Mouse (Mus musculus) embryonic facial prominence, embryonic 13.5 days (tissue): Measurements from ENCODE around the gene Mfsd6l. TPM values are rescaled to one million over a fixed set of nuclear protein-coding genes. Genes with fewer than 3 reads are reported as not detected.

Source experiments
- ATAC-seq: fragments of 200-750 bp; cut with Nextera tagmentation; 2 replicates; pipeline ENCODE4 v1.8.0; 2017; ENCODE audit warnings: low read depth; ENCODE audit not compliant: insufficient number of reproducible peaks, insufficient read depth, low FRiP score, low TSS enrichment
- H3K27ac ChIP-seq: fragments of 300-500 bp; sonication (generic); 2 replicates; pipeline ENCODE4 v1.5.1; 2015; ENCODE audit warnings: moderate library complexity, mild to moderate bottlenecking, inconsistent platforms
- H3K27me3 ChIP-seq: fragments of 300-500 bp; sonication (generic); 2 replicates; pipeline ENCODE4 v1.6.1; 2015; ENCODE audit warnings: mild to moderate bottlenecking, inconsistent platforms
- H3K36me3 ChIP-seq: fragments of 300-500 bp; sonication (generic); 2 replicates; pipeline ENCODE4 v1.6.1; 2015; ENCODE audit warnings: mild to moderate bottlenecking, inconsistent platforms
- H3K4me1 ChIP-seq: fragments of 300-500 bp; sonication (generic); 2 replicates; pipeline ENCODE4 v1.6.1; 2015; ENCODE audit warnings: inconsistent platforms
- H3K4me2 ChIP-seq: fragments of 300-500 bp; sonication (generic); 2 replicates; pipeline ENCODE4 v1.6.1; 2015; ENCODE audit warnings: moderate library complexity, mild to moderate bottlenecking, inconsistent platforms
- H3K4me3 ChIP-seq: fragments of 300-500 bp; sonication (generic); 2 replicates; pipeline ENCODE4 v1.5.1; 2015; ENCODE audit warnings: mild to moderate bottlenecking, inconsistent platforms
- H3K9ac ChIP-seq: fragments of 300-500 bp; sonication (generic); 2 replicates; pipeline ENCODE4 v1.6.1; 2015; ENCODE audit warnings: mild to moderate bottlenecking, inconsistent platforms
- H3K9me3 ChIP-seq: fragments of 300-500 bp; sonication (generic); 2 replicates; pipeline ENCODE4 v1.6.1; 2016; ENCODE audit warnings: inconsistent platforms
- WGBS: fragments of 180-500 bp; shearing (Covaris S2); methylation state at CpG from one replicate; pipeline ENCODE4 v1.1.7; 2015; ENCODE audit warnings: mixed read lengths; 5-methylcytosine and 5-hydroxymethylcytosine counted together
- polyA plus RNA-seq: library from polyadenylated mRNA; unstranded; fragments of >200 nt; fragmentation: Nextera tagmentation; extraction: Ambion mirVana; gene quantifications from 2 replicates; pipeline ENCODE4 v1.2.1, GENCODE M21; 2015

The Mfsd6l gene
- polyA plus RNA-seq, 1 experiment from 2014 or later = 0.48 TPM

DNA sequence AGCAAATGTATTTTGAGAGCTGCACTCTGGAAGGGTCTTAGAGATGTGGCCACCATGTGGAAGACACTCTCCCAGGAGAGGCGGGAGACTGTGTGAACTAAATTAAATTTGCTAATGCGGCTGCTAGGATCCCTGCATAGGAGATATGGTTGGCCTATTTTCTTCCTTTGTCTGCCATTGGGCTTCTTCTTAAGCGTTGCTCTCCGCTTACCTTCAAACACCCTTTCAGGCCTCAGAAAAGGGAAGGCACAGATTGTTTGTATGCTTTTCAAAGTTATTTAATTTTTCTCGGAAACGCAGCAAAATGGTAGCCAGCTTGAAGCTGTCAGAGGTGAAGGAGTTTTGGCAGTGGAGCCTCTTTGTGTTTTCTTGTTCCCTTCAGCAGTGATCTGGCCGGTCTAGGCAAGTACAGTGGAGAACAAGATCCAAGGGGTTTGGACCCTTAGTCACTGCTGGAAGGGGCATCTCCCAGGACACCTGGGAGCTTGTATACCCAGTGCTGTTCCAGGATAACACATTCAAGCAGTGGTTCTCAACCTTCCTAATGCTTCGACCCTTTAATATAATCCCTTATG, 28.0 kb downstream of the Mfsd6l start:
- ATAC-seq = no peak
- no peak overlapping the region for H3K27ac ChIP-seq
- H3K9me3 ChIP-seq = no peaks in the 10 kb centered on the region
- H3K4me3 ChIP-seq = no peak overlapping the region
- H3K4me1 ChIP-seq = peaks cover 15% of the 10 kb centered on the region
- 70% methylated on average over 8 of the region's 8 CpGs for WGBS
- H3K27me3 ChIP-seq = no peaks in the 10 kb centered on the region
- H3K4me2 ChIP-seq = no peak overlapping the region
- no peak overlapping the region for H3K9ac ChIP-seq
- no peaks in the 10 kb centered on the region for H3K36me3 ChIP-seq

GRCm38 (mm10) chr11:68585890-68586289, 29.9 kb downstream of the Mfsd6l start:
- H3K4me1 ChIP-seq = no peaks in the 10 kb centered on the region; the same call in 1 of the 2 replicates
- no peak overlapping the region for H3K4me3 ChIP-seq
- H3K4me2 ChIP-seq = no peak overlapping the region
- no peak overlapping the region for H3K27ac ChIP-seq
- no peaks in the 10 kb centered on the region for H3K9me3 ChIP-seq
- WGBS = 19% methylated on average over 3 of the region's 3 CpGs
- no peak for ATAC-seq
- H3K36me3 ChIP-seq = no peaks in the 10 kb centered on the region
- no peak overlapping the region for H3K9ac ChIP-seq
- H3K27me3 ChIP-seq = no peaks in the 10 kb centered on the region

GRCm38 (mm10) chr11:68586721-68587120, 30.7 kb downstream of the Mfsd6l start, which contains the start of gene Ccdc42:
TSS of gene Ccdc42 (plus strand) at chr11:68587021.
- H3K4me1 ChIP-seq = peaks cover 4% of the 10 kb centered on the region; the same call in 1 of the 2 replicates
- H3K36me3 ChIP-seq = no peaks in the 10 kb centered on the region
- H3K9me3 ChIP-seq = no peaks in the 10 kb centered on the region
- no peak within 1 kb of the TSS for H3K4me3 ChIP-seq
- H3K27me3 ChIP-seq = no peaks in the 10 kb centered on the region
- WGBS = 71% methylated on average over 5 of the region's 5 CpGs
- no peak within 1 kb of the TSS for H3K27ac ChIP-seq
- no peak within 1 kb of the TSS for H3K4me2 ChIP-seq
- H3K9ac ChIP-seq = peak within 1 kb of the TSS; percentile 44; the same call in 1 of the 2 replicates
- no peak for ATAC-seq

DNA sequence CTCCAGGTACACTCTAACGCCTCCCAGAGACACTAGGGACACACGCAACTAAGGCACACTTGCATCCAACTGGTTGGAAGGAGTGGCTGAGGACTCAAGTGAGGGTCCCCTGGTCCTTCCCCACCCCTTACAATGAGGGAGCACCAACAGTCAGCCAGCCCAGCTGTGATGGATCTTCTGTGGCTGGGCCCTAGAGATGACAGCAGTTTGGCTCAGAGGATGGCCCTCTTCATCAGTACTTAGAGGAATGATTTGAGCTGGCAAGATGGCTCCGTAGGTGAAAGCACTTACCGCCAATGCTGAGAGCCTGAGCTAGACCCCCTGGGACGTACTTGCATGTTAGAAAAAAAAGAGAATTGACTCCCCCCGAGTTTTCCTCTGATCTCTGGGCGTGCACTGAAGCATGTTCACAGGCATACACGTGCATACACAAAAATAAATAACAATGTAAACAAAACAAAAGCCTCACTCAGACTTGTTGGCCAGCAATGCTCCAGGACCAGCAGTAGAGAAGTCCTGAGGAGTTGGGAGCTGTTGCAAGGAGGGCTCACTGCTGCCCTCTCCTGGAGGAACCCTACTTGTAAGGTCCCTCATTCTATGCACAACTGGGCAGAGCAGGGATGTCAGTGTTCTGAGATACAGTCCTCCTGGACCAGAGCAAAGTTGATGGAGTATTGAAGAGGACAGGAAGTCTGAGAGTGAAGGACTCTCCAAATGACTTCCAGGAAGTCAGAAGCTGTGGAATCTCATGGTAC, 33.2 kb downstream of the Mfsd6l start:
- H3K27me3 ChIP-seq = no peaks in the 10 kb centered on the region
- no peak overlapping the region for H3K4me3 ChIP-seq
- H3K36me3 ChIP-seq = no peaks in the 10 kb centered on the region
- no peak overlapping the region for H3K9ac ChIP-seq
- H3K4me2 ChIP-seq = no peak overlapping the region
- ATAC-seq = no peak
- 68% methylated on average over 8 of the region's 8 CpGs for WGBS
- H3K9me3 ChIP-seq = no peaks in the 10 kb centered on the region
- peaks cover 12% of the 10 kb centered on the region for H3K4me1 ChIP-seq
- no peak overlapping the region for H3K27ac ChIP-seq

DNA sequence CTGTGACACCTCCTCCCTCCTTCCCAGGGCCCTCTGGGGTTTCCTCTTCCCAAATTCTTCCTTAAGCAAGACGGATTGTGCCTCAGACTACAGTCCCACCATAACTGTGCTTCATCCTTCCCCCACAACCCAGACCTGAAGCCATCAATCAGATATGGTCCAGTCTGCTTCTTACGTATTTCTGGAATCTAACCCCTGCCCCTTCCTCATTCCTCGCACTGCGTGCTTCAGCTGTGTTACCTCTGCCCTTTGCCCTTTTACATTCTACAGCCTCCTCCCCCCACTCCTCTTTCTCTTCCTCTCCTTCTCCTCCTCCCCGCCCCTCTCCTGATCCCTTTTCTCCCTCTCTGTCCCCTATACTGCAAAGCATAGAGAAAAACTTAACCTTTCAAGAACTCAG, 35.7 kb downstream of the Mfsd6l start:
- Histone ChIP-seq H3K9ac (no peak overlapping the region), H3K4me1 (peaks cover 13% of the 10 kb centered on the region), H3K36me3 (no peaks in the 10 kb centered on the region), H3K27me3 (no peaks in the 10 kb centered on the region), H3K4me3 (no peak overlapping the region), H3K27ac (no peak overlapping the region), H3K4me2 (no peak overlapping the region), H3K9me3 (no peaks in the 10 kb centered on the region)
- 16% methylated on average over 5 of the region's 5 CpGs for WGBS
- ATAC-seq = no peak

GRCm38 (mm10) chr11:68593247-68593646, 37.3 kb downstream of the Mfsd6l start:
- no peaks in the 10 kb centered on the region for H3K36me3 ChIP-seq
- no peak for ATAC-seq
- H3K27me3 ChIP-seq = no peaks in the 10 kb centered on the region
- no peaks in the 10 kb centered on the region for H3K9me3 ChIP-seq
- no peak overlapping the region for H3K4me2 ChIP-seq
- H3K4me1 ChIP-seq = peaks cover 13% of the 10 kb centered on the region
- no peak overlapping the region for H3K9ac ChIP-seq
- 64% methylated on average over 3 of the region's 3 CpGs for WGBS
- H3K4me3 ChIP-seq = no peak overlapping the region
- H3K27ac ChIP-seq = no peak overlapping the region

- Histone ChIP-seq H3K4me2 (no peak overlapping the region), H3K9me3 (no peaks in the 10 kb centered on the region), H3K4me1 (peaks cover 38% of the 10 kb centered on the region), H3K27ac (no peak overlapping the region), H3K36me3 (no peaks in the 10 kb centered on the region), H3K27me3 (no peaks in the 10 kb centered on the region), H3K4me3 (no peak overlapping the region), H3K9ac (no peak overlapping the region)
- 84% methylated on average over 2 of the region's 2 CpGs for WGBS
- no peak for ATAC-seq
Measured at GRCm38 (mm10) chr11:68597912-68598311, 41.9 kb downstream of the Mfsd6l start.

DNA sequence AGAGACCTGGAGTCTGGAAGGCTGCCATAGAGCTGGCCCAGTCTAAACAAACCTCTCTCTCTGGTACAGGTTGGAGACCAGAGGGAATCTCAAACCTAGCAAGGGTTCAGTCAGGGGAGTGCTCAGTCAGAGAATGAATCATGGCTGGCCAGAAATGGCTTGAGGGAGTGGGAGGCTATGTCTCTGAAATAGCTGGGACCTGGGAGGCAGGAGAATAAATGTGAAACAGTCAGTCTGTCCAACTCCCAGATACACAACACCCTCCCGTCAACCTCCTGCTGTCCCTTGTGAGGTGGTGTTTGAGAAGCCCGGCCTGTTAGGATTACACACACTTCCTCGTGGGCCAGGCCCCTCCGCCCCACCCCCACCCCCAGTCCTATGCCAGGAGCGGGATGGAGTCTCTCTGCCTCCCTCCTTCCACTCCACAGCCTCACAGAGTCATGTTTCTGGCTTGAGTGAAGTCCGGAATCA, 44.6 kb downstream of the Mfsd6l start:
- peaks cover 33% of the 10 kb centered on the region for H3K4me1 ChIP-seq
- no peaks in the 10 kb centered on the region for H3K36me3 ChIP-seq
- whole genome bisulfite sequencing = 18% methylated on average over 6 of the region's 6 CpGs
- peak overlapping the region; percentile 79 for H3K27ac ChIP-seq
- H3K9ac ChIP-seq = no peak overlapping the region
- no peaks in the 10 kb centered on the region for H3K27me3 ChIP-seq
- no peak overlapping the region for H3K4me3 ChIP-seq
- peak; percentile 28; the same call in 1 of the 2 replicates for ATAC-seq
- no peaks in the 10 kb centered on the region for H3K9me3 ChIP-seq
- no peak overlapping the region for H3K4me2 ChIP-seq

- no peaks in the 10 kb centered on the region for H3K27me3 ChIP-seq
- H3K9ac ChIP-seq = no peak overlapping the region
- 2% methylated on average over 9 of the region's 9 CpGs for WGBS
- no peaks in the 10 kb centered on the region for H3K9me3 ChIP-seq
- H3K27ac ChIP-seq = peak overlapping the region; percentile 79
- peaks cover 33% of the 10 kb centered on the region for H3K4me1 ChIP-seq
- no peaks in the 10 kb centered on the region for H3K36me3 ChIP-seq
- peak overlapping the region; percentile 26; the same call in 1 of the 2 replicates for H3K4me2 ChIP-seq
- H3K4me3 ChIP-seq = no peak overlapping the region
- ATAC-seq = no peak
Measured at GRCm38 (mm10) chr11:68601486-68601991, 45.6 kb downstream of the Mfsd6l start.

DNA sequence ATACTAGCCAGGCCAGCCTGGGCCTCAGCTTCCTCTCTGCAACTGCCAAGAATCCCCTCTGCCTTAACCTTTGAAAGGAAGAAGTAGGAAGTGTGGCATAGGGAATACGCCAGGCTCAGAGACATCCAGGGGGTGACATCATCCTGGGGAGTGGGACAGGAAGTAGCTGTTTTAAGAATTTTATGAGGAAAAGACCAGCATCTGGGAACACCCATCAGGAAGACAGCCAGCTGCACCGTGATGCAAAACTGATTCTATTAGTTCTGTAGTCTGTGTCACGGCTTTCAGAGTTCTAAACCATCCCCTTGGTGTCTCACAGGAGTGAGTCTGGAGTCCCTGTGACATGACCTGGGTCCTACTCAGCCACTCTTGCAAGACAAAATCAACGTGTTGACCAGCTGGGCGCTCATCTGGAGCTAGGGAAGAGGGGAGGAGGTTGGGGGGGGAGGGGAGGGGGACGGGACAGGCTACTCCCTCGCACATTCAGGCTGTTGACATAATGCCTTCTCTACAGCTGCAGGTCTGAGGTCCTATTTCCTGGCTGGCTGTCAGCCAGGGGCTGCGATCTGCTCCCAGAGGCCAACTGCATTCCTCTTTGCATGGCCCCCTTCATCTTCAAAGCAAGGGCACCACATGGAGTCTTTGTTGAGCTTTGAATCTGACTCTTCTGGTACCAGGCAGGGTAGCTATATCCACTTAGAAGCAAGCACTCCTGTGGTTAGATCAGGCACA, 46.4 kb downstream of the Mfsd6l start:
- H3K27ac ChIP-seq = peak overlapping the region; percentile 79
- no peaks in the 10 kb centered on the region for H3K36me3 ChIP-seq
- H3K9me3 ChIP-seq = no peaks in the 10 kb centered on the region
- H3K4me1 ChIP-seq = peaks cover 33% of the 10 kb centered on the region
- H3K4me2 ChIP-seq = no peak overlapping the region
- WGBS = 7% methylated on average over 8 of the region's 8 CpGs
- H3K4me3 ChIP-seq = no peak overlapping the region
- H3K27me3 ChIP-seq = no peaks in the 10 kb centered on the region
- ATAC-seq = 0 out of 2 replicates have a peak, but pooled peaks have one; percentile 53
- no peak overlapping the region for H3K9ac ChIP-seq

DNA sequence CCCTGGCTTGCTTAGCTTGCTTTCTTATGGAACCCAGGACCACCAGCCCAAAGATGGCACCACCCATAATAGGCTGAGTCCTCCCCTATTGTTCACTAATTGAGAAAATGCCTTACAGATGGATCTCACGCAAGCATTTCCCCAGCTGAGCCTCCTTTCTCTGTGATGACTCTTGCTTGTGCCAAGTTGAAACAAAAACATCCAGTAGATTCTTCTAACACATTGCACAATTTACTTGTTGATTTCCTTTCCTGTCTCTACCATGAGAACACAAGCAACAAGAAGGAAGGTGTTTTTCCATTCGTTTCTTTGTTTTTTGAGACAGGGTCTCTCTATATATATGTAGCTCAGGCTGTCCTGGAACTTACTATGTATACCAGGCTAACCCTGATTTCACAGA, 51.1 kb downstream of the Mfsd6l start:
- Histone ChIP-seq H3K9ac (no peak overlapping the region), H3K4me3 (no peak overlapping the region), H3K4me1 (peaks cover 12% of the 10 kb centered on the region), H3K27ac (no peak overlapping the region), H3K27me3 (no peaks in the 10 kb centered on the region), H3K9me3 (no peaks in the 10 kb centered on the region), H3K36me3 (no peaks in the 10 kb centered on the region), H3K4me2 (no peak overlapping the region)
- 63% methylated on average over 2 of the region's 2 CpGs for WGBS
- no peak for ATAC-seq
